Mouse (Mus musculus) gastrocnemius, postnatal 25 days (tissue): ENCODE results near the gene 2310039H08Rik. TPM values are rescaled to one million over a fixed set of nuclear protein-coding genes. Genes with fewer than 3 reads are reported as not detected.

Experiments used
- DNase-seq: peaks from one replicate; pipeline ENCODE4 v3.0.0; 2022
- total RNA-seq, 2 experiments: library from RNA; stranded (reverse); gene quantifications; 1 replicate in 1 of 2; 2 replicates in 1 of 2; pipeline ENCODE4 v1.2.3; 2021

The 2310039H08Rik gene
- total RNA-seq, 2 experiments from 2014 or later, result 34.9 to 35.0 TPM

DNA sequence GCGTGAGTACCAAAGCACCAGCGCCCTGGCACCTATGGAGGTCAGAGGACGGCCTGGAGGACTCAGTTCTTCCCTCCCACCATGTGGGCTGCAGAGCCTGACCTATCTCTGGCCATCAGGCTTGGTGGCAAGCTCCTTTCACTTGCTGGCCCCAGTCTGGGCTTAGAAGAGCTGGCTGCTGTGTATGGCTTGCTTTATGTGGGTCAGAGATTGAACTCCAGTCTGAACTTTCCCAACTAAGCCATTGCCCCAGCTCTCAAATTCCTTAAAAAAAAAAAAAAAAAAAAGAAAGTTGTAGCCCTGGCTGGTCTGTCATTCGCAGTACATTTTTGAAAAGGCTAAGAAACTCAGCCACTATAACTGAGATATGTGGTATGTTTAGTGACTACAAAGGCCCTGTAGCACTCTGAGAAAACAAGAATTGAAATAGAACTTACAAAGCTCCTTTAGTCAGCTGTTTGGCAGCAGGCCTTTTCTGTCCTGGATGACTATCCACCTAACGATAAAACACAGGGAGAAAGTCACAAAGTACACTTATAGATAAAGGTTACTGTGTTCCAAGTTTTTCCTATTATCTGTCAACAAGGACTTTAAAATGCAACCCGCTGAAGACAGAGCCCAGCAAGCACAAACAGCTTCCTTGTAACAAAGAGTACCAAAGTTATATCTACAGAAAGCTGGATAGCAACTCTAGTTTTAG is 36.8 kb downstream of the 2310039H08Rik start:
- no peak for DNase-seq

DNA sequence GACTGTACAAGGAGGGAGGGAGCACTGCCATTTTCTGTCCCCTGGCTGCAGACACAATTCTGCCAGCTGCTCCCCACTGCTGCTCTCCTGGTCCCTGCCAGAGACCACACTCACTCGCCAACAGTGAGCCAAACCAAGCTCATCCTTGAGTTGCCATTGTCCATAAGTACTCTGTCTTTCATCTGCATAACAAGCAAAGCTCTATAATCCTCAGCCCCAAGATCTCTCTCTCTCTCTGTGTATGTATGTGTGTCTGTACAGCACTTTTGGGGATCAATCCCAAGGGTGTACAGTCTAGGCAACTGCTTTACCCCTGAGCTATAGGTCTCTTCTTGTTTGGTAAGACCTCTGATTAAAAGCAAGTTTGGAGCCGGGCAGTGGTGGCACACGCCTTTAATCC is 38.2 kb downstream of the 2310039H08Rik start:
- DNase-seq, result no peak

DNA sequence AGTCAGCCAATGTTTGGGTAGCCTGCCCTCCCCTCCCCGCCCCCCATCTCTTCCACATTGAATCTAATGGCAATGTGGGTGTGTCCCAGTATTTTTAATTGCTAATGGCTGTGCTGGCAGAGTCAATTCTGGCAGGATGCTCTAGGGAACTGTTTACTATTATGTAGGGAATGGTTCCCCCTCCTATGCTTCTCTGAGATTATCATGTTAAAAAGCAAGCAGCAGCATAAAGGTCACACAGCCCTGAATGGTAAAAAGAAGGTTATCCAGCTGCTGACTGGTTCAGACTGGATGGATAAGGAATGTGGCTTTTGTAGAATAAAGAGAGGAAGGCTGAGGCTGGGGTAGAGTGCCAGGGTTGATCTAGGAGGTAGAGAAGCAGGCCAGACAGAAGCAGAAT is 40.0 kb downstream of the 2310039H08Rik start:
- no peak for DNase-seq

DNA sequence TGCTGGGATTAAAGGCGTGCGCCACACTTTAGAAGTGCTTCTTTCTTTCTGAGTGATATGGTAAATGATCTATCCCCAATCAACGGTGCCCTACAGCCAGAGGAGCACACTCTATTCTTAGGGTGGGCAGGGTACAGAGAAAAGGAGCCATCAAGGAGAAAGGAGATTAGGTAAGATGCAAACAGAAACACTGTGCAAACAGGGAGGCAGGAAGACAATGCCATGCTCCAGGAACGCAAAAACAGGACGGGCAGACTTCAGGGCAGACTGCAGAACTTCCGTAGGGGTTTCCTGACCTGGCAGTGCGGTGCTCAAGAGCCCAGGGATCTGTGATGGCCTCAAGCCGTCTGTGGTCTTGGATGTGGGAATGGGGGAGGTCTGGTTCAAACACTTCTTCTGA is 41.2 kb downstream of the 2310039H08Rik start:
- no peak for DNase-seq

DNA sequence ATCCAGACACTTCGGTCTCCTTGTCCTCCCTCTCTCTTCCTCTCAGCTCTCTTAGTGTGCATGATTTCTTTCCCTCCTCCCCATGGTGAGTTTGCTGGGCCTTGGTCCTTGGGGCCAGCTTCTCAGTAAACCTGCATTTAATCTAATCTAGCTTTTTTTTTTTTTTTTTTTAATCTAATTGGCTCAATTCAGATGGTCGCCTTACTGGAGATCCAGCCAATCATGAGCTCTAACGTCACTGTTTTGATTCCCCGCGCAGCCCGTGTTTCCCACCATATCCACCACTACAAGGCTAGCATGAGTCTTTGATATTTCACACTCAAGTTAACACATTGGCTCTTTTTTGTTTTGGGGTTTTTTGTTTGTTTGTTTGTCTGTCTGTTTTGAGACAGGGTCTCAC is 42.1 kb downstream of the 2310039H08Rik start:
- DNase-seq, result no peak

DNA sequence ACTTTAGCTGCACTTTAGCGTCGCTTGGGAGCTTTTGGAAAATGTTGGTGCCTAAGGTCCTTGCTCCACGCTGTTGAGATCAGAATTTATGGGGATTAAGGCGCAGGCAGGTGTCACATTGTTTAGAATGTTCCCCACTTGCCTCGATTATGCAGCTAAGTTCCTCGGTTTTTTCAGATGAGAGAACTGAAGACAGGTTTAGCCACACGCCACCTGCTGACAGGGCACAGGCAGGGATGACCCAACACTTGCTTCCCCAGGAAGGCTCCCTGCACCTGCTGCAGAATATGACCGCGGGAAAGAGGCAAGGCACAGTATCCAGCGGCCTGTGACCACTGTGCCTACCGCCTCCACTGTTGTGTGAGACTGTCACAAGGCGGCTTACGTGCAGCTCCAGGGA is 43.9 kb downstream of the 2310039H08Rik start:
- DNase-seq, result no peak

DNA sequence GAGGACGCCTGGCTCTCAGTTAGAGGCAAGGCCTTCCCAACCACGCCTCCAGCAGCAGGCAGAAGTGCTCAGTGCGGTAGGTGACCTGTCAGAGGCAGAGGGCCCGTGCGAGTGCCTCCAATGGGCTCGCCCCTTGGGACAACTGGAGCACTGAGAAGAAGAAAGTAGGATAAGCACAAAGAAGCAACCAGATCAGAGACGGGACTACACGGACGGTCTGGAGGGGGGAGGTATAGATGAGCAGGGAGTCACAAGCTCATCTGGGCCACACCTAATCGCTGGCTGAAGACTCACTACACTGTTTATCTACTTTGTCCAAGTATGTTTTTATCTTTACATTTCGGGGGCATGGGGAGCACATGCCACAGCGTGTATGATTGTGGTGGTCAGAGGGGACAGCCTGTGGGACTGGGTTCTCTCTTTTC is 45.3 kb downstream of the 2310039H08Rik start:
- DNase-seq, result no peak

DNA sequence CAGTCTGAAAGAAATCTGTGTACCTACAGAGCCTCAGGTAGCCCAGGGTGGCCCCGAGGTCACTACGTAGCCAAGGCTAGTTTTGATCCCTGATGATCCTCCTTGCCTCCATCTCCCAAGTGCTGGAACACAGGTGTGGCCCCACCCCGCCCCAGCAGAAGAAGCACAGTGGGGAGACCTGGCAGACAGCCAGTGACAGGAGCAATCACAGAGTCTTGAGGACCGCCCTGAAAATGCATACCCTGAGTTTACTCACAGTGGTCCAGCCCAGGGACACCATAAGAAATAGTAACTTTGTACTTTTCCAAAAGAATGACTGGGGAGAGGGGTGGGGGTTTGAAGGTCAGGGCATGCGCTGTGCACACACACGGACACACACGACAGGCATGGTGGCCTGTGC is 48.2 kb downstream of the 2310039H08Rik start:
- no peak for DNase-seq

Other genes starting within 250 kb of the 2310039H08Rik start
- 10 to 100 TPM; 11.7 to 12.1 TPM for gene Cul9, start 226.2 kb upstream of the 2310039H08Rik start, total RNA-seq
- 10 to 100 TPM; 64.6 to 85.8 TPM for gene Srf, start 216.5 kb upstream of the 2310039H08Rik start, total RNA-seq
- gene Ptk7, start 143.1 kb upstream of the 2310039H08Rik start, total RNA-seq, result 1 to 10 TPM; 1.1 to 1.3 TPM
- 10 to 100 TPM; 12.7 to 15.0 TPM for gene Klc4, start 126.6 kb upstream of the 2310039H08Rik start, total RNA-seq
- 100 to 1,000 TPM in 1 of 2 experiments, 10 to 100 TPM in 1; 99.2 to 110 TPM for gene Mrpl2, start 126.4 kb upstream of the 2310039H08Rik start, total RNA-seq
- 10 to 100 TPM in 1 of 2 experiments, 1 to 10 TPM in 1; 8.8 to 14.4 TPM for gene Cul7, start 122.3 kb upstream of the 2310039H08Rik start, total RNA-seq
- 10 to 100 TPM in 1 of 2 experiments, 1 to 10 TPM in 1; 7.5 to 12.1 TPM for gene Rrp36, start 98.3 kb upstream of the 2310039H08Rik start, total RNA-seq
- 10 to 100 TPM; 45.3 to 54.7 TPM for gene Mea1, start 93.8 kb upstream of the 2310039H08Rik start, total RNA-seq
- 100 to 1,000 TPM; 135 to 168 TPM for gene Klhdc3, start 91.7 kb upstream of the 2310039H08Rik start, total RNA-seq
- 10 to 100 TPM; 24.0 to 28.3 TPM for gene Ppp2r5d, start 67.5 kb upstream of the 2310039H08Rik start, total RNA-seq
- 10 to 100 TPM; 12.5 to 14.0 TPM for gene Pex6, start 61.2 kb upstream of the 2310039H08Rik start, total RNA-seq
- gene Gnmt, start 43.5 kb upstream of the 2310039H08Rik start, total RNA-seq, result 1 to 10 TPM; 1.1 to 1.2 TPM
- 10 to 100 TPM in 1 of 2 experiments, 1 to 10 TPM in 1; 8.3 to 11.8 TPM for gene Cnpy3, start 20.4 kb upstream of the 2310039H08Rik start, total RNA-seq
- not detected for gene Ptcra, start 8.9 kb upstream of the 2310039H08Rik start, total RNA-seq
- 10 to 100 TPM; 42.6 to 50.4 TPM for gene Rpl7l1, start 10.0 kb downstream of the 2310039H08Rik start, total RNA-seq
- 1 to 10 TPM; 7.5 to 9.2 TPM for gene Bicral, start 85.8 kb downstream of the 2310039H08Rik start, total RNA-seq
- 1 to 10 TPM; 7.1 to 8.5 TPM for gene Tbcc, start 118.0 kb downstream of the 2310039H08Rik start, total RNA-seq
- not detected for gene Prph2, start 137.8 kb downstream of the 2310039H08Rik start, total RNA-seq
- 10 to 100 TPM; 44.6 to 46.0 TPM for gene Ubr2, start 237.9 kb downstream of the 2310039H08Rik start, total RNA-seq